9 mouse cellular contexts compared by ENCODE assay signal in the genomic region with DNA sequence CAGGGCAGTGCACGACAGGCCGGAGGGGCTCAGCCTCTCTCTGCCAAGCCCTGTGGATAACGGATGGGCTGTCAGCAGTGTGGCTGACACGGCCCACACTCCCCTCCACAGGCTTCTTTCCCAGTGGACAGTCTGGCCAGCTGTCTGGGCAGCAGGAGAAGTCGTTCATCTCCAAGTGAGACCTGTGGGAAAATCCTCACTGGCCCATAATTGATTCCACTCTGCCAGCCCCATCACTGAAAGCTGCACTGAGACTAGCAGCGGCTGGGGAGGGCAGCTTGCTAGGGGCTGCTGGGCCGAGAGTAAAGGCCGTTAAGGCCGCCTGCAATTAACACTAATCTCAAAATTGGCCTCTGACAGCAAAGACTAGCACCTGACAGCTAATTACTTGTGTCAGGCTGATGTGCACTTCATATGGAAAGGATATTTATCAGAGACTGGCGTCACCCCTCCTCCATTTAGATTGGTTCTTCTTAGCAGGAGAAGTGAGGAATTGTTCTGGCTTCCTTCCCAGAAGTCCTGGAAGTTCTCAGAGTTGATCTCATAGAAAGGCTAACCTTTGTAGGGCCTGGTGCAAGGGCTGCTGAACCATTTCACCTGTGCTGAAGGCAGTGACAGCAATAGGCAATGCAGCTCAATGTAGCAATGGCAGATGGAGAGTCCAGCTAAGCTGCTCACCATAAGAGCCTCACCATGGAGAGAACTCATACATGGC.
DNase-seq lines count a peak whose midpoint lies in the region; ATAC-seq lines count a peak whose summit lies in the region.
"Had no signal": no experiment of that assay in that cellular context is flagged by ENCODE, and none has a peak within 500 bp of the region (broad histone marks: within the 10 kb centered on the region; RNA-seq: fewer than 3 reads in every experiment).

No protein-coding gene starts in this region.

- H3K36me3 ChIP-seq in midbrain, embryonic 10.5 days = no peaks in the 10 kb centered on the region
- H3K36me3 ChIP-seq: liver, embryonic 15.5 days had no signal

- no peak for ATAC-seq in inflammation-experienced regulatory T-cells, adult 6 months

- H3K9me3 ChIP-seq in midbrain, embryonic 10.5 days (replicated peaks) = no peaks in the 10 kb centered on the region
- H3K9me3 ChIP-seq: liver, embryonic 15.5 days had no signal

- H3K27ac ChIP-seq in midbrain, embryonic 10.5 days (replicated peaks) = peak overlapping the region; percentile 46; the same call in 1 of the 2 replicates
- H3K27ac ChIP-seq: liver, embryonic 15.5 days had no signal

- intact Hi-C loops in heart, postnatal 14 days (cut with DNase I) = no loop called here

- DNase-seq in 3T3-L1 (ENCODE audit: low read depth, low spot score) = peak; percentile 23
- peak; percentile 60 for DNase-seq in embryo, embryonic 10.5 days (ENCODE audit: low spot score)
- peak; percentile 36 to 53 for DNase-seq in heart, postnatal 14 days
- no peak for DNase-seq in midbrain, embryonic 10.5 days (ENCODE audit: low spot score)
- no peak for DNase-seq in adrenal gland, postnatal 36 days
- no peak for DNase-seq in adrenal gland, adult 2 months
- DNase-seq: cerebellum, adult 2 months had no signal

- WGBS in midbrain, embryonic 10.5 days = 64% methylated on average over 10 of the region's 10 CpGs

- no peak overlapping the region for H3K4me3 ChIP-seq in midbrain, embryonic 10.5 days
- H3K4me3 ChIP-seq: liver, embryonic 15.5 days had no signal

- H3K27me3 ChIP-seq in midbrain, embryonic 10.5 days (ENCODE audit: low read depth, poor library complexity, severe bottlenecking) = no peaks in the 10 kb centered on the region
- H3K27me3 ChIP-seq: liver, embryonic 15.5 days had no signal

- H3K4me1 ChIP-seq in midbrain, embryonic 10.5 days = peaks cover 7% of the 10 kb centered on the region
- H3K4me1 ChIP-seq: liver, embryonic 15.5 days had no signal

Comparison
In these comparisons a context has a peak if more than half of its experiments do, and no peak if none do; other contexts are left out.
1. DNase-seq: peak in 3T3-L1 (single experiment), embryo, embryonic 10.5 days (single experiment) and heart, postnatal 14 days (2 of 2); none in midbrain, embryonic 10.5 days (single experiment), adrenal gland, postnatal 36 days (0 of 2) and adrenal gland, adult 2 months (single experiment).